Mouse (Mus musculus) intestine, postnatal 0 days (tissue): ENCODE measurements around the gene Cacng1. TPM values are rescaled to one million over a fixed set of nuclear protein-coding genes. Genes with fewer than 3 reads are reported as not detected.

ENCODE experiments used
- ATAC-seq: fragments of 200-750 bp; cut with Nextera tagmentation; 2 replicates; pipeline ENCODE4 v1.8.0; 2017; ENCODE audit warnings: mild to moderate bottlenecking, moderate TSS enrichment, moderate library complexity
- H3K27ac ChIP-seq: fragments of 300-500 bp; sonication (generic); 2 replicates; pipeline ENCODE4 v1.5.1; 2014; ENCODE audit warnings: mild to moderate bottlenecking, low read depth, low read length, moderate library complexity
- H3K27me3 ChIP-seq: fragments of 300-500 bp; sonication (generic); replicated peaks from 2 replicates; pipeline ENCODE4 v1.6.1; 2014; ENCODE audit warnings: low read length, mixed read lengths; ENCODE audit not compliant: control insufficient read depth, insufficient read depth
- H3K36me3 ChIP-seq: fragments of 300-500 bp; sonication (generic); 2 replicates; pipeline ENCODE4 v1.6.1; 2014; ENCODE audit warnings: mild to moderate bottlenecking, moderate library complexity; ENCODE audit not compliant: control insufficient read depth, insufficient read depth
- H3K4me1 ChIP-seq: fragments of 300-500 bp; sonication (generic); replicated peaks from 2 replicates; pipeline ENCODE4 v1.6.1; 2014; ENCODE audit warnings: antibody characterized with exemption, low read length, mixed read lengths; ENCODE audit not compliant: control insufficient read depth, insufficient read depth
- H3K4me2 ChIP-seq: fragments of 300-500 bp; sonication (generic); replicated peaks from 2 replicates; pipeline ENCODE4 v1.6.1; 2014; ENCODE audit warnings: low read depth, mild to moderate bottlenecking, moderate library complexity
- H3K4me3 ChIP-seq: fragments of 300-500 bp; sonication (generic); 2 replicates; pipeline ENCODE4 v1.5.1; 2014; ENCODE audit warnings: low read depth, low read length
- H3K9ac ChIP-seq: fragments of 300-500 bp; sonication (generic); 2 replicates; pipeline ENCODE4 v1.6.1; 2014; ENCODE audit warnings: mild to moderate bottlenecking, low read depth, low read length
- H3K9me3 ChIP-seq: fragments of 300-500 bp; sonication (generic); 2 replicates; pipeline ENCODE4 v1.6.1; 2016; ENCODE audit warnings: mixed run types; ENCODE audit not compliant: control insufficient read depth
- CTCF ChIP-seq: sonication (generic); IDR thresholded peaks from 2 replicates; pipeline ENCODE4 v1.5.1; 2016; ENCODE audit warnings: low read depth, mild to moderate bottlenecking, control low read depth, antibody characterized with exemption, moderate library complexity
- WGBS: fragments of 180-500 bp; shearing (Covaris S2); extraction: QIAGEN DNeasy Blood & Tissue Kit; methylation state at CpG from one replicate; pipeline ENCODE4 v1.1.7; 2014; 5-methylcytosine and 5-hydroxymethylcytosine counted together
- polyA plus RNA-seq: library from polyadenylated mRNA; unstranded; fragments of >200 nt; fragmentation: Nextera tagmentation; extraction: Ambion mirVana; gene quantifications from 2 replicates; pipeline ENCODE4 v1.2.1, GENCODE M21; 2015

The Cacng1 gene
- polyA plus RNA-seq, 1 experiment from 2014 or later = 0.12 TPM

DNA sequence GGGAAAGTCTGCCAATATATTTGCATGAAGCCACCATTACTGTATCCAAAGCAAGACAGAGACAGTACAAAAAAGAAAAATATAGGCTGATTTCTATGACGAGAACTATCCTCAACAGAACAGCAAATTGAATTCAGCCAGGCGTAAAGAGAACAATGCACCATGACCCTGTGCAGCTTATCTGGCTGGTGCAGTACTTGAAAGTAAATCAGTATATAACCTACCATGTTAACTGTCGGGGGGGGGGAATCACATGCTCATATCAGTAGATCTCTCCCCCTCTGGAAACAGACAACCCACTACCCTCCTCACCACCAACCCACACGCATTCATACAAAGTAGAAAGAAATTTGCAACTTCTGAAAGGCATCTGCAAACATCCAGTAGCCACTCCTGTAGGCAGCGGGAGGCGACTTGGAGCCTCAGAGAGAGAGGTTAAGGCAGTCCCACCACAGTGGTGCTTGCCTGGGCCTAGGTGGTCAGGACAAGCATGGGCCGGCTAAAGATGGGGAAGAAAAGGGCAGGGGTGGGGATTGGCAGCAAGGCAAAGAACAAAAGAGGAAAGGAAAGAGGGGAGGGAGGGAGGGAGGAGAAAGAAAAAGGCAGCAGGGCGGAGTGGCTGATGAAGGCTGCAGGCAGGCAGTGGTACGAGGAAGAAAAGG, 33.5 kb downstream of the Cacng1 start:
- Histone ChIP-seq H3K4me1 (no peaks in the 10 kb centered on the region), H3K27ac (no peak overlapping the region), H3K27me3 (no peaks in the 10 kb centered on the region), H3K9me3 (no peaks in the 10 kb centered on the region), H3K4me2 (no peak overlapping the region), H3K9ac (no peak overlapping the region), H3K36me3 (peaks cover 40% of the 10 kb centered on the region), H3K4me3 (no peak overlapping the region)
- TF ChIP-seq CTCF = no peak
- WGBS = 90% methylated on average over 9 of the region's 9 CpGs
- no peak for ATAC-seq

DNA sequence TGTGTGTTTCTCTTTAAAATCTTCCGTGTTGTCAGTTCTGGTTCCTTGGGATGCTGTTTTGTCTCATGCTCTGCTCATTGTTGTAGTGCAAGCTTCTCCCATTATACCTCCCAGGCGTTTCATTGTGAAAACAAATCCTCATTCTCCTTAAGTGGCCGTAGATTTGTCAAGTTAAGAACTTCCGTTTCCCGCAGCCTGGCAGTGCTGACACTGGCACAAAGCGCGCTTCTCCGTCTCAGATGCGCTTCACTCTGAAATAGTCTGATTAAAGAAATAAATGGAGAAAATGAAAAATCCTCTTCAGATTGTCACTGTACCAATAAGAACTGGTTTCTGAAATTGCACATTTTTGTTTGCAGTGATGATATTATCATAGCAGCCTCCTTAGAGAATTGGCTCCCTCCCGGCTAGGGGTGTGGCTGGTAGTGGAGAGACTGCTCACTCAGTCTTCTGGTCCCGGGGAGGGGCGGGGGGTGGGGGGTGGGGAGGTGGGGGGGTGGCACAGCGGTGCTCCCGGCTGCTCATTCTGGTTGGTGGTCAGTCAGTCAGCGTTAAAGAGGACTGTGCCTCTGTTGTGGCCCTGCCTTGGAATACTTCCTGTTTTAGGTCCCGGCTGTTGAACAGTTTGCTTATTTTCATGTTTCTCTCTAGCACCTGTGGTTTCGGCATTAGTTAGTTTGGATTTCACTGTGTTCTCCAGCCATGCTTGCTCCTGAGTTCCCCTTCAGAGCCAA, 39.9 kb downstream of the Cacng1 start:
- Histone ChIP-seq H3K36me3 (peaks cover 43% of the 10 kb centered on the region), H3K4me2 (no peak overlapping the region)
- WGBS = 59% methylated on average over 17 of the region's 17 CpGs

DNA sequence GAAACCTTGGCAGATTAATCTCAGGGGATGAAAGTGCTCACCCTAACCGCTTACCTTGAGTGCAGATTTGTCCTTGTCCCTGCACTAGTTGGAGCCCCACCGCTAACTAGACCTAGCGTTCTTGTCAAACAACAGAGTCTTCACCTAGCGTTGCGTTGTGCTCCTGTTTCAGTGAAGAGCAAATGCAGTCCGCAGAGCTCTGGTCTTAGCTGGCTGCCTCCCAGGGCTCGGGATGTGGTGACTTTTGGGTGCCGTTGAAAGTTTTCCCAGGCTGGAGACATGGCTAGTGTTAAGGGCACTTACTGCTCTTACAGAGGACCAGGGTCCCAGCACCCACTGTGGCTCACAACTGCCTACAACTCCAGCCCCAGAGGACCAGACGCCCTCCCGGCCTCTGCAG, 41.1 kb downstream of the Cacng1 start:
- no peaks in the 10 kb centered on the region for H3K27me3 ChIP-seq
- H3K27ac ChIP-seq = no peak overlapping the region
- TF ChIP-seq CTCF = no peak
- peaks cover 54% of the 10 kb centered on the region for H3K36me3 ChIP-seq
- WGBS = 84% methylated on average over 10 of the region's 10 CpGs
- H3K4me1 ChIP-seq = no peaks in the 10 kb centered on the region
- no peak for ATAC-seq
- H3K9me3 ChIP-seq = no peaks in the 10 kb centered on the region
- no peak overlapping the region for H3K4me2 ChIP-seq
- H3K9ac ChIP-seq = no peak overlapping the region
- H3K4me3 ChIP-seq = no peak overlapping the region

More for the DNA sequence above, 39.9 kb downstream of the Cacng1 start:
- H3K9ac ChIP-seq = no peak overlapping the region
- no peak overlapping the region for H3K27ac ChIP-seq
- H3K4me1 ChIP-seq = no peaks in the 10 kb centered on the region
- H3K27me3 ChIP-seq = no peaks in the 10 kb centered on the region
- ATAC-seq = no peak
- no peak for TF ChIP-seq CTCF
- no peak overlapping the region for H3K4me3 ChIP-seq
- no peaks in the 10 kb centered on the region for H3K9me3 ChIP-seq

DNA sequence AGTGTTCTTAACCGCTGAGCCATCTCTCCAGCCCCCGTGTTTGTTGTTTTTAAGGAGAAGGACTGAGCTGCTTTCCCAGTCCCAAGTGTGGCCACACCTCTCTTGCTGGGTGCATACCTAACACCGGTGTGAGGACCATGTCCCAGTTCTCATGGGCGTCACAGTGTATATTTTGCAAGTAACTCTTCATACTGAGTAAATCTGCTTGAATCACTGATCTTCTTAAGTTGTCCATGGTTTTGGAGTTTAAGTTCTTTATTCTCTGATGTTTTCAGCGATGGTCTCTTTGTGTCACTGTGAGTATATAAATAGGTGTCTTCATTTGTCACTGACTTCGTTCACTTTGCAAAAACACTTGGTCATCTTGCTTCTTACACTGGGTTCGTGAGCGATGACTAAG, 41.7 kb downstream of the Cacng1 start:
- Histone ChIP-seq H3K4me2 (no peak overlapping the region), H3K9me3 (no peaks in the 10 kb centered on the region), H3K27me3 (no peaks in the 10 kb centered on the region), H3K4me3 (no peak overlapping the region), H3K27ac (no peak overlapping the region), H3K9ac (no peak overlapping the region), H3K4me1 (no peaks in the 10 kb centered on the region), H3K36me3 (peaks cover 61% of the 10 kb centered on the region)
- TF ChIP-seq CTCF = no peak
- ATAC-seq = no peak
- WGBS = 90% methylated on average over 8 of the region's 8 CpGs

DNA sequence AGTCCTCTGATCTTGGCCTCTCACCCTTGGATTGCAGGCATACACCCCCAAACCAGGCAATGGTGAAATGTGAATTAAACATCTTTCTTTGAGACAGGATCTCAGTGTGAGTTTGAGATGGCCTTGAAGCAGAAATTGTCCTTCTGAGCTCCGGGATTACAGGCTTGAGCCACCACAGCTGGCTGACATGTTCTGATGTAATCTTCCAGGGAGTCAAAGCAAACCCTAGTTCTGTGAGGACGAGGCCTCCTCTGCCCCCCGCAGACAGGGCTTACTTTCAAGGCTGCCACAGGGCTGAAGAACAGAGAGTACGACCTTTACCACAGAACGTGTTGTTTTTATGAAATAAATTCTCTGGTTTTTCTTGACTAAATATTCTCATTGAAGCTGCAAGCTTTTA, 42.3 kb downstream of the Cacng1 start:
- Histone ChIP-seq H3K36me3 (peaks cover 64% of the 10 kb centered on the region), H3K4me2 (no peak overlapping the region), H3K9me3 (no peaks in the 10 kb centered on the region), H3K27me3 (no peaks in the 10 kb centered on the region), H3K9ac (no peak overlapping the region), H3K4me1 (no peaks in the 10 kb centered on the region), H3K27ac (no peak overlapping the region), H3K4me3 (no peak overlapping the region)
- no peak for TF ChIP-seq CTCF
- WGBS = 75% methylated on average over 5 of the region's 5 CpGs
- no peak for ATAC-seq

DNA sequence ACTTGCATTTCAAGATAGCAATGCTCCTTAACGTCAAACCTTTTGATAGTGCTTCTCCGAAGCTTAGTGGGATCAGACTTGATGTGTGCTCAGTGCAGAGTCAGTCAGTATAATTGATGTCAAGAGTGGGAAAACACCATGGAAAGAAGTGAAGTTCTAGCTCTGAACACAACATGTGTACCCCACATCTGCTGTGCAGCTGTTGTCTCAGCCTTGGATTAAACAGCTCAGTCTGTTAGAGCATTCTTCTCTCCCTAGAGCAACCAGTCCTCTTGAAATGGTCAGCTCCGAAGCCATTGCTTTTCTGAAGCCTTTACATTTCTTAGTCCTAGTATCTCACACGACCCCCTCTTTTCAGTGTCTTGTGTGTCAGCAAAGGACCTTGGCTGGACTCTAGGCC, 47.3 kb downstream of the Cacng1 start:
- Histone ChIP-seq H3K9me3 (no peaks in the 10 kb centered on the region), H3K27ac (no peak overlapping the region), H3K4me1 (no peaks in the 10 kb centered on the region), H3K27me3 (no peaks in the 10 kb centered on the region), H3K9ac (no peak overlapping the region), H3K36me3 (peaks cover 84% of the 10 kb centered on the region), H3K4me3 (no peak overlapping the region), H3K4me2 (no peak overlapping the region)
- no peak for TF ChIP-seq CTCF
- ATAC-seq = no peak
- 78% methylated on average over 4 of the region's 4 CpGs for WGBS
